Mouse (Mus musculus) lung, postnatal 0 days (tissue): ENCODE results near the gene Tufm. TPM values are rescaled to one million over a fixed set of nuclear protein-coding genes. Genes with fewer than 3 reads are reported as not detected.

Experiments used
- ATAC-seq: fragments of 200-750 bp; cut with Nextera tagmentation; 2 replicates; pipeline ENCODE4 v1.8.0; 2017; ENCODE audit warnings: moderate library complexity
- DNase-seq: peaks from one replicate; pipeline ENCODE4 v3.0.0-alpha.2; 2016; ENCODE audit warnings: low spot score
- H3K27ac ChIP-seq: fragments of 300-500 bp; sonication (generic); 2 replicates; pipeline ENCODE4 v1.5.1; 2014; ENCODE audit warnings: antibody characterized with exemption, mild to moderate bottlenecking, low read length, mixed read lengths
- H3K27me3 ChIP-seq: fragments of 300-500 bp; sonication (generic); replicated peaks from 2 replicates; pipeline ENCODE4 v1.6.1; 2014; ENCODE audit warnings: low read length, mixed read lengths; ENCODE audit not compliant: insufficient read depth
- H3K36me3 ChIP-seq: fragments of 300-500 bp; sonication (generic); 2 replicates; pipeline ENCODE4 v1.6.1; 2014; ENCODE audit warnings: low read length, mixed read lengths; ENCODE audit not compliant: insufficient read depth
- H3K4me1 ChIP-seq: fragments of 300-500 bp; sonication (generic); 2 replicates; pipeline ENCODE4 v1.6.1; 2014; ENCODE audit warnings: antibody characterized with exemption, low read depth, low read length, mixed read lengths; ENCODE audit not compliant: insufficient read depth
- H3K4me2 ChIP-seq: fragments of 300-500 bp; sonication (generic); replicated peaks from 2 replicates; pipeline ENCODE4 v1.6.1; 2014; ENCODE audit warnings: low read depth, mild to moderate bottlenecking, low read length, moderate library complexity, mixed read lengths
- H3K4me3 ChIP-seq: fragments of 300-500 bp; sonication (generic); 2 replicates; pipeline ENCODE4 v1.5.1; 2014; ENCODE audit warnings: low read depth, low read length
- H3K9ac ChIP-seq: fragments of 300-500 bp; sonication (generic); replicated peaks from 2 replicates; pipeline ENCODE4 v1.6.1; 2014; ENCODE audit warnings: low read depth, mild to moderate bottlenecking
- H3K9me3 ChIP-seq: fragments of 300-500 bp; sonication (generic); 2 replicates; pipeline ENCODE4 v1.6.1; 2016; ENCODE audit warnings: low read length, mixed read lengths
- CTCF ChIP-seq: IDR thresholded peaks from 2 replicates; pipeline ENCODE4 v1.5.1; 2016; ENCODE audit warnings: antibody characterized with exemption, mild to moderate bottlenecking
- EP300 ChIP-seq: IDR thresholded peaks from 2 replicates; pipeline ENCODE4 v1.6.1; 2016; ENCODE audit warnings: antibody characterized with exemption, mild to moderate bottlenecking, control low read depth
- WGBS: fragments of 180-500 bp; shearing (Covaris S2); extraction: QIAGEN DNeasy Blood & Tissue Kit; methylation state at CpG from one replicate; pipeline ENCODE4 v1.1.7; 2014; 5-methylcytosine and 5-hydroxymethylcytosine counted together
- polyA plus RNA-seq: library from polyadenylated mRNA; unstranded; fragments of >200 nt; fragmentation: Nextera tagmentation; extraction: Ambion mirVana; gene quantifications from 2 replicates; pipeline ENCODE4 v1.2.1, GENCODE M21; 2015

The Tufm gene
- polyA plus RNA-seq, 1 experiment from 2014 or later, result 47.3 TPM

GRCm38 (mm10) chr7:126536466-126536865 lies 49.3 kb downstream of the Tufm start:
- no peaks in the 10 kb centered on the region for H3K27me3 ChIP-seq
- no peak overlapping the region for H3K4me3 ChIP-seq
- no peak for ATAC-seq
- H3K9me3 ChIP-seq, result no peaks in the 10 kb centered on the region
- no peak overlapping the region for H3K9ac ChIP-seq
- WGBS, result 62% methylated on average over 9 of the region's 9 CpGs
- TF ChIP-seq EP300 (no peak), CTCF (no peak)
- no peak overlapping the region for H3K27ac ChIP-seq
- DNase-seq, result no peak
- H3K4me2 ChIP-seq, result peak overlapping the region; percentile 55; the same call in 1 of the 2 replicates
- no peaks in the 10 kb centered on the region for H3K36me3 ChIP-seq
- H3K4me1 ChIP-seq, result no peaks in the 10 kb centered on the region; the same call in 1 of the 2 replicates

- TF ChIP-seq CTCF, result peak; percentile 52
- TF ChIP-seq EP300, result no peak
- no peak for DNase-seq
- Histone ChIP-seq H3K27ac (no peak overlapping the region), H3K4me2 (no peak overlapping the region), H3K4me1 (no peaks in the 10 kb centered on the region; the same call in 1 of the 2 replicates), H3K4me3 (no peak overlapping the region), H3K27me3 (no peaks in the 10 kb centered on the region), H3K9me3 (no peaks in the 10 kb centered on the region), H3K36me3 (no peaks in the 10 kb centered on the region), H3K9ac (no peak overlapping the region)
- ATAC-seq, result no peak
- 56% methylated on average over 5 of the region's 5 CpGs for WGBS
Observed at GRCm38 (mm10) chr7:126537820-126538585, 50.8 kb downstream of the Tufm start.

Other genes with a start within 250 kb of the Tufm start
- 5.5 and 5.7 TPM in 2 replicates for gene Sbk1, start 214.7 kb upstream of the Tufm start, polyA plus RNA-seq
- 1.6 and 1.7 TPM in 2 replicates for gene Lat, start 117.8 kb upstream of the Tufm start, polyA plus RNA-seq
- gene Spns1, start 109.9 kb upstream of the Tufm start, polyA plus RNA-seq, result 50.3 and 53.7 TPM in 2 replicates
- 1.5 and 2.0 TPM in 2 replicates for gene Nfatc2ip, start 90.6 kb upstream of the Tufm start, polyA plus RNA-seq
- gene Cd19, start 72.5 kb upstream of the Tufm start, polyA plus RNA-seq, result 0.57 and 1.4 TPM in 2 replicates
- 27.3 and 28.3 TPM in 2 replicates for gene Rabep2, start 58.6 kb upstream of the Tufm start, polyA plus RNA-seq
- gene Atp2a1, start 24.3 kb upstream of the Tufm start, polyA plus RNA-seq, result 0.14 and 0.29 TPM in 2 replicates
- gene Sh2b1, start 11.9 kb upstream of the Tufm start, polyA plus RNA-seq, result 25.6 and 28.6 TPM in 2 replicates
- gene Atxn2l, start 16.1 kb downstream of the Tufm start, polyA plus RNA-seq, result 22.1 and 24.5 TPM in 2 replicates
- gene Eif3c, start 79.0 kb downstream of the Tufm start, polyA plus RNA-seq, result 141 and 154 TPM in 2 replicates
- gene Apobr, start 97.6 kb downstream of the Tufm start, polyA plus RNA-seq, result 3.9 and 4.1 TPM in 2 replicates
- 33.0 and 38.3 TPM in 2 replicates for gene Cln3, start 98.5 kb downstream of the Tufm start, polyA plus RNA-seq
- 0.31 TPM in 1 of 2 replicates, not detected in the other for gene Il27, start 107.6 kb downstream of the Tufm start, polyA plus RNA-seq
- gene Nupr1, start 143.5 kb downstream of the Tufm start, polyA plus RNA-seq, result 266 and 308 TPM in 2 replicates
- gene Sgf29, start 161.9 kb downstream of the Tufm start, polyA plus RNA-seq, result 42.9 and 49.5 TPM in 2 replicates
- 57.1 and 58.4 TPM in 2 replicates for gene Sult1a1, start 189.1 kb downstream of the Tufm start, polyA plus RNA-seq
- 76.1 and 77.4 TPM in 2 replicates for gene Bola2, start 208.0 kb downstream of the Tufm start, polyA plus RNA-seq
- gene Slx1b, start 208.4 kb downstream of the Tufm start, polyA plus RNA-seq, result 9.2 and 10.4 TPM in 2 replicates
- 61.4 and 65.3 TPM in 2 replicates for gene Coro1a, start 220.4 kb downstream of the Tufm start, polyA plus RNA-seq